Mouse (Mus musculus): ENCODE data around the gene Mlh3. TPM values are rescaled to one million over a fixed set of nuclear protein-coding genes. Genes with fewer than 3 reads are reported as not detected.
A peak's percentile ranks its signal among the peaks of the same experiment; 100 is the strongest.

Gene Mlh3
- polyA plus RNA-seq, 1 experiment = 5.5 TPM

DNA sequence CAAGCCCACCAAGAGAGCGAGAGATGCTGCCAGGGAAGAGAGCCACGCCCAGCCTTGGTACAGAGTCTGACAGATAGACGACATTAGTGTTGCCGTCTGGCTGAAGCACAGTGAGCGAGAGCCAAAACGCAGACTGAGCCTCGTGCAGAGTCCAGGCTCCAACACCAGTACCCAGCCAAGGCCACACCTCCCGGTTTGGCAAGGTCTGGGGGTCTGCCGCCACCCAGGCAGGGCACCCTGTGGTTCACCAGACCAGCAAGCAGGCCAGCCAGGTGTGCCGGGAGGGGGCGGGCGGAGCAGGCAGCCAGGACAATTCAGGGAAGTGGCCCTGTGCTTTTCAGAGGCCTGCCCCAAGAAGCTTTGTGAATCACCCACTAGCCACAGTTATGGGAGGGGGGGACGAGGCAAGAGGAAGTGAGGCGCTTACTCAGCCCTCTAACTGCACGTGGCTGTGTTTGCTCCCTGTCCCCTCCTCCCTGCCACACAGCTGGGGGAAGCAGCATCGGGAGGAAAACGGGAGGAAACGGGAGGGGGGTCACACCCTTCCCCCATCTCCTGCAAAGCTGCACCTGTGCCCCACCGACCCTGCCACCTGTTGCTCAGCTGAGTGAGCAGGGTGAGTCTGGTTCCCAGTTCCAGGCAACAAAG lies 77.8 kb downstream of the Mlh3 start:
- no peaks in the 10 kb centered on the region for H3K36me3 ChIP-seq (ENCODE audit: control insufficient read depth, insufficient read depth, low read length)
- WGBS = 12% methylated on average over 19 of the region's 19 CpGs
- peaks cover 39% of the 10 kb centered on the region for H3K4me1 ChIP-seq (replicated peaks; ENCODE audit: control insufficient read depth, insufficient read depth, low read length)
- H3K27ac ChIP-seq (ENCODE audit: control insufficient read depth, insufficient read depth, low read length) = peak overlapping the region; percentile 38
- 0 out of 2 replicates have a peak, but pooled peaks have one; percentile 21 for TF ChIP-seq CTCF (IDR thresholded peaks at IDR 0.05; ENCODE audit: borderline replicate concordance, control insufficient read depth, extremely low read depth, insufficient read depth, low read length, poor library complexity)
- TF ChIP-seq POLR2A (IDR thresholded peaks at IDR 0.05; ENCODE audit: control insufficient read depth, extremely low read depth, insufficient read depth, low read length, poor library complexity) = no peak
- DNase-seq = peak; percentile 82
- H3K27me3 ChIP-seq (ENCODE audit: control insufficient read depth, insufficient read depth, low read length) = no peaks in the 10 kb centered on the region
- no peak overlapping the region for H3K4me3 ChIP-seq (ENCODE audit: control insufficient read depth, insufficient read depth, low read length)

GRCm38 (mm10) chr12:85190290-85190689 lies 80.1 kb downstream of the Mlh3 start:
- no peak overlapping the region for H3K4me3 ChIP-seq (ENCODE audit: control insufficient read depth, insufficient read depth, low read length)
- 93% methylated on average over 7 of the region's 7 CpGs for WGBS
- H3K36me3 ChIP-seq (ENCODE audit: control insufficient read depth, insufficient read depth, low read length) = no peaks in the 10 kb centered on the region
- DNase-seq = no peak
- peaks cover 28% of the 10 kb centered on the region for H3K4me1 ChIP-seq (replicated peaks; ENCODE audit: control insufficient read depth, insufficient read depth, low read length)
- no peak for TF ChIP-seq POLR2A (IDR thresholded peaks at IDR 0.05; ENCODE audit: control insufficient read depth, extremely low read depth, insufficient read depth, low read length, poor library complexity)
- TF ChIP-seq CTCF (IDR thresholded peaks at IDR 0.05; ENCODE audit: borderline replicate concordance, control insufficient read depth, extremely low read depth, insufficient read depth, low read length, poor library complexity) = no peak
- no peaks in the 10 kb centered on the region for H3K27me3 ChIP-seq (ENCODE audit: control insufficient read depth, insufficient read depth, low read length)
- H3K27ac ChIP-seq (ENCODE audit: control insufficient read depth, insufficient read depth, low read length) = no peak overlapping the region

DNA sequence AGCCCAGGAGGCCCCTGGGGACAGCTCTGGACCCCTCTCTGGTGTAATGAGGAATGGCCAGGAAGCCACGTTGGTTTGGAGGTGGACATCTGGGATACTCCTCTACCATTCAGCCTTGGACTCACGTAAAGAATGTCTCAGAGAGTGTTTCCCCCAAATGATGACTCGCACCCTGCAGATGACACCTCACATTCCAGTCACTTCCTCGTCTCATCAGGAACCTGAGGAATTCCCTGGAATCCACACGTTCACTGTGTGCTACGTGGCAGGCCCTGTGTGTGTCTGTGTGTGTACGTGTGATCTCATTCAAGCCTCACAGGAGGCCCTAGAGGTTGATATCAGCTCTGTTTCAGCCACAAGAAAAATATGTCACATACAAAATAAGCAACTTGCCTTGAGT lies 84.0 kb downstream of the Mlh3 start:
- Histone ChIP-seq H3K27me3 (ENCODE audit: control insufficient read depth, insufficient read depth, low read length) (no peaks in the 10 kb centered on the region), H3K4me1 (replicated peaks; ENCODE audit: control insufficient read depth, insufficient read depth, low read length) (peaks cover 18% of the 10 kb centered on the region), H3K36me3 (ENCODE audit: control insufficient read depth, insufficient read depth, low read length) (no peaks in the 10 kb centered on the region), H3K4me3 (ENCODE audit: control insufficient read depth, insufficient read depth, low read length) (no peak overlapping the region), H3K27ac (ENCODE audit: control insufficient read depth, insufficient read depth, low read length) (no peak overlapping the region)
- 92% methylated on average over 7 of the region's 7 CpGs for WGBS
- TF ChIP-seq CTCF (IDR thresholded peaks at IDR 0.05; ENCODE audit: borderline replicate concordance, control insufficient read depth, extremely low read depth, insufficient read depth, low read length, poor library complexity) (no peak), POLR2A (IDR thresholded peaks at IDR 0.05; ENCODE audit: control insufficient read depth, extremely low read depth, insufficient read depth, low read length, poor library complexity) (no peak)
- DNase-seq = no peak

DNA sequence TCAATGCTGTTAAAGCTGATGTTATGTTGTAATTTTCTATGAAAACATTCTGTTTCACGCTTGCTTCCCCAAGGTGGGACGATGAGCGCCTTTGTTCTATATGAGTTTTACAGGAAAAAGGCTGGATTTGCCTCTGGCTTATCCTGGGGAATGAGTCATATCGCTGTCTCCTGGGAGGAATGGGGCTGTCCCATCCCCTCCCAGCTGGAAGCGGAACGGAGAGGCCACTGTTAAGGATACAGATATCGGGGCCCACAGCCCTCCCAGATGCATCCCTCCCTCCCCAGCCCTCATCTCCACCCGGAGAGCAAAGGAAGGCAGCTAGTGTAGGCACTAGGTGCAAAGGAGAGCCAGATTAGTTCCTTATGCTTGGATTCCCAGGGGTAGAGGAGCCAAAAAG lies 84.6 kb downstream of the Mlh3 start:
- Histone ChIP-seq H3K4me1 (replicated peaks; ENCODE audit: control insufficient read depth, insufficient read depth, low read length) (peaks cover 23% of the 10 kb centered on the region), H3K27ac (ENCODE audit: control insufficient read depth, insufficient read depth, low read length) (no peak overlapping the region), H3K27me3 (ENCODE audit: control insufficient read depth, insufficient read depth, low read length) (no peaks in the 10 kb centered on the region), H3K36me3 (ENCODE audit: control insufficient read depth, insufficient read depth, low read length) (no peaks in the 10 kb centered on the region), H3K4me3 (ENCODE audit: control insufficient read depth, insufficient read depth, low read length) (no peak overlapping the region)
- DNase-seq = no peak
- 93% methylated on average over 8 of the region's 8 CpGs for WGBS
- no peak for TF ChIP-seq CTCF (IDR thresholded peaks at IDR 0.05; ENCODE audit: borderline replicate concordance, control insufficient read depth, extremely low read depth, insufficient read depth, low read length, poor library complexity)
- no peak for TF ChIP-seq POLR2A (IDR thresholded peaks at IDR 0.05; ENCODE audit: control insufficient read depth, extremely low read depth, insufficient read depth, low read length, poor library complexity)

Other genes with a start within 250 kb of the Mlh3 start
- gene Prox2, start 159.8 kb downstream of the Mlh3 start, polyA plus RNA-seq (2012; rRNA removed) = 2.6 and 4.4 TPM in 2 replicates
- 131 and 135 TPM in 2 replicates for gene Dlst, start 159.8 kb downstream of the Mlh3 start, polyA plus RNA-seq (2012; rRNA removed)
- gene Rps6kl1, start 119.3 kb downstream of the Mlh3 start, polyA plus RNA-seq (2012; rRNA removed) = 3.7 and 11.4 TPM in 2 replicates
- 1.3 and 2.1 TPM in 2 replicates for gene Pgf, start 92.8 kb downstream of the Mlh3 start, polyA plus RNA-seq (2012; rRNA removed)
- gene Eif2b2, start 51.1 kb downstream of the Mlh3 start, polyA plus RNA-seq (2012; rRNA removed) = 191 and 250 TPM in 2 replicates
- gene Acyp1, start 17.8 kb upstream of the Mlh3 start, polyA plus RNA-seq (2012; rRNA removed) = 14.2 and 15.3 TPM in 2 replicates
- 0.05 and 0.15 TPM in 2 replicates for gene Zc2hc1c, start 18.0 kb upstream of the Mlh3 start, polyA plus RNA-seq (2012; rRNA removed)
- gene Nek9, start 68.8 kb upstream of the Mlh3 start, polyA plus RNA-seq (2012; rRNA removed) = 32.1 and 34.7 TPM in 2 replicates
- gene Tmed10, start 104.2 kb upstream of the Mlh3 start, polyA plus RNA-seq (2012; rRNA removed) = 152 and 180 TPM in 2 replicates
- 12.1 and 12.6 TPM in 2 replicates for gene Fos, start 203.3 kb upstream of the Mlh3 start, polyA plus RNA-seq (2012; rRNA removed)

All from thymus, adult 2 months (tissue).